Mouse (Mus musculus) layer of hippocampus, postnatal 25 days (tissue): Measurements from ENCODE around the gene Ndst2. TPM values are rescaled to one million over a fixed set of nuclear protein-coding genes. Genes with fewer than 3 reads are reported as not detected.

ENCODE experiments used
- DNase-seq, 2 experiments: peaks; one replicate each; pipeline ENCODE4 v3.0.0; 2022; ENCODE audit warnings: mixed read lengths in 2 of 2, low spot score in 1 of 2; ENCODE audit errors: extremely low spot score in 1 of 2
- total RNA-seq, 2 experiments: library from RNA; stranded (reverse); gene quantifications; 2 replicates each; pipeline ENCODE4 v1.2.3; 2021

The Ndst2 gene
- total RNA-seq = 10 to 100 TPM; 15.3 to 19.3 TPM

DNA sequence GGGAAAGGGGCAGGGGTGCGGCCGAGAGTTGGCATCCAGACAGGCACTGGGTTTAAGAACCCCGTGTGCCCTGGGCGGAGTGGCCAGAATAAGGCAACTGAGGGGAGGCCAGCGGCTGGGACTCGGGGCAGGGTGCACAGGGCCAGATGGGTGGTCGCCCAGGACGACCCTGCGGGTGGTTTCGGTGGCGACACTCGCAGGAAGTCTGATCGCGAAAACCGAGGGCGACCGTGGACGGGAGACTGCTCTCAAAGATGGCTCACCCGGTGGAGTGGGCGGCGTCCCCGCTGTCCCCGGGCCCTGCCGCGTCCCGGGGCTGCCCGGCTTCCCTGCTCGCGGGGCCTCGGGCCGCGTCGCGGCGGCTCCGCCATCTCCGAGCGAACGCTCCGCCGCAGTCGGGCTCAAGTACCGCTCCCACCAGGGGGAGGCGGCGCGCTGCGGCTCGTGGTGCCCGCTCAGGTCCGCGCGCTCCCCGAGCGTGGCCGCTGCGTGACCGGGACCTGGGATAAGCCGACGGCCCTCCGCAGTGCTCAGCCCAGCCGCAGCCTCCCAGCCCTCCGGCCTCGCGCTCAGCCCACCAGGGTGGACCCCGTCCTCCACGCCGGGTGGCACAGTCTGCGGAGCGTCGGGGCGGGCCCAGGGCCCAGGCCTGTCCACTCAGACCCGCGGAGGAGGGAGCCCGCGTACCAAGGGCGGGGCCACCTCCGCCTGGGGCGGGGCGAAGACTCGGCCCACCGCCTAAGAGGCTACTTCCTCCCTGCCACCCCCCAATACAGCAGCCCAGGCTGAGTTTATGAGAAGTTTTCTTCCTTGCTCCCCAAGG, at the start of gene Ndst2:
Gene Ndst2, minus strand, starts transcription at position 611 of the 823 bp plus-strand sequence.
- DNase-seq = peak; percentile 67 to 79

DNA sequence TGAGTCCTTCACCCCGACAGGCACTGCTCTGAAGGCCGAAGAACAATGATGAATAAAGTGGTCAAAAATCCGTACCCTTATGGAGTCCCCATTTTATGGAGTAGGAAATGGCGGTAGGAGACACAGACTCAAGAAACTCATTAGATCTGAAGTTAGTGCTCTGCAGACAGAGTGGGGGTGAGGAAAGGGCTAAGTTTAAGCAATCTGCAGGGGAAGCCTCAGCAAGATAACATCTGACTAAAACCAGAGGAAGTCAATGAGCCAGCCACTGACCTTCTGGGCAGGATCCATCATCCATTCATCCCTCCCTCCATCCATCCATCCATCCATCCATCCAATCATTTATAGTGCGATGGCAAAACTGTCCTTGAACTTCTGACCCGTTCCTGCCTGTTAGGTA, 49.2 kb upstream of the Ndst2 start:
- DNase-seq = no peak

DNA sequence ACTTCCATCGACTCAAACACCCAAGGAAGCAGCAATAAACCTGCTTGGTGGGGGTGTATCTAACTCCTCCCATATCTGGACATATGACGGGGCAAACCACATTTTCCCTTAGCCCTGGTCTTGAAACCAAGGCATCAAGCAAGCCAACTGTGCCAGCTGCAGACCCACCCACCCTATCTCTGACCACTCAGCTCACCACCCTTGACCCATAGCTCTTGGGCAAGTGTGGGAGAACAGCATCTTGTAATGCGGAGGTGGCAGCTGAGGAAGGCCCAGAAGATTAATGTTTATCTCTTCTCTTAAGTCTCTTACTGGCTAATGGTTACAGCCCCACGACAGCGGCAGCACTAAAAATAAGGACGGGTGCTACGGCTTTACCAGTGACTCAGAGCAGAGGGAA, 48.5 kb upstream of the Ndst2 start:
- DNase-seq = no peak

DNA sequence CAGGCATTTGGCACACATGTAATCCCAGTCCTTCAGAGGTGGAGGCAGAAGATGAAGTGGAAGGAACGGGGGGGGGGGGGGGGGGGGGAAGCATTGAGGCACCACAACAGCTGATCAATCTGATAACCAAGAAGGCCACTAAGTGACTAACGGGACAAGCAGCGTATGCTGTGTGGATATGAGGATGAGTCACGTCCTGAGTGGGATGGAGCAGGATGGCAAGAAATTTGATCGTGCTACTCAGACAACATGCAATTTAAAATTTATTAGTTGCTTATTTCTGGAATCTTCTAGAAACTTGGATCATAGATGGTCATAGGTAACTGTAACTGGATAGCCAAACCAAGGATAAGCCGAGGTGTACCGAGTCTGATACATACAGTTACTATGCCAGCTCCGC, 45.9 kb upstream of the Ndst2 start:
- DNase-seq = no peak

DNA sequence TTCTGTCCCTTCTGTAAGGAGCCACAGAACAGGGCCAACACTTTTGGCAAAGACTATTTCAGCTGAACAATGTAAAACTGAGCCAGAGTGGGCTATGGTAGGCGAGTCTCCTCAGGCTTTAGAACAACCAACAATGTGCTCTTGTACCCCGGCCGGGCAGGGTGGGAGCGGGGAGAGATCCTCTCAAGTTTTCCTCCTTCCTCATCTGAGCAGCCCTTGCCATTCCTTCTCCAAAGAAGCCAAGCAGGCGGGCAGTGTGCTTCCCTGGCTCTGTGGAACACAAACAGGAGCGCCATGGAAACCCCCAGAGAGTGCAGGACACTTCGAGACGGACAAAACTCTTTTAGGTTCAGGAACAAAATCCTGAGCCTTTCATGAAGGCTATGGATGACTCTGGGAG, 44.1 kb upstream of the Ndst2 start:
- no peak for DNase-seq

DNA sequence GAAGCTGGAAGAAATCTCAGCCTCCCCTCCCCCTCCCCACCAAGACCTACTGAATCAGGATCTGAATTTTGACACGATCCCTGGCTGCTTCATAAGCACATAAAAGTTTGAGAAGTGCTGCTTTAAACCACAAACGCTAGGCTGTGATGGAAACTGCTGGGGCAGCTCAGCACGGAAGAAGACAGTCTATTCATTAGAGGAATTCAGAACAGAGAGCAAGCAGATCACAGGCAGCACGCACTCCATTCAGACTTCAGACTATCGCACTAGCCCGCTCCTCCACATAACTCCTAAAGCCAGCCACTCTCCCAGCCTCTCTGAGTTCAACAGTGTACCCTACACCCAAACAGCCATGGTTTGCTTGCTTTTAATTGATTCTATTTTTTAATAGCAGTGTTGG, 41.3 kb upstream of the Ndst2 start:
- no peak for DNase-seq

DNA sequence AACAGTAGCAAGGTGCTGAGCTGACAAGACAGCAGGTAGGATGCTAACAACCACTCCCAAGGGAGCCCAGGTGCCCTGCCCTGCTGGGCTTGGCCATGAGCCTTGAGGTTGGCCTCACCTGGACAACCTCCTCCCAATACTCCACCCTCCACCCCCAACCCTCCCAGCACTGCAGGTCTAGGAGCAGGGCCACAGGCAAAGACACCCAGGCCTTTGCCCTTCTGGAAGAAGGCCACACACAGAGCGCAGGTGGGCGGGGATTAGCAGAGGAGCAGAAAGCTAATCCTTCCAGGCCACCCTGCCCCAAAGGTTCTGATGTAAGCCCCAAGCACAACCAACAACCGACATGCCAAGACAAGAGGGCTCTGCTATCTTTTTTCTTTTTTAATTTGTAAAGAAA, 39.0 kb upstream of the Ndst2 start:
- no peak for DNase-seq

DNA sequence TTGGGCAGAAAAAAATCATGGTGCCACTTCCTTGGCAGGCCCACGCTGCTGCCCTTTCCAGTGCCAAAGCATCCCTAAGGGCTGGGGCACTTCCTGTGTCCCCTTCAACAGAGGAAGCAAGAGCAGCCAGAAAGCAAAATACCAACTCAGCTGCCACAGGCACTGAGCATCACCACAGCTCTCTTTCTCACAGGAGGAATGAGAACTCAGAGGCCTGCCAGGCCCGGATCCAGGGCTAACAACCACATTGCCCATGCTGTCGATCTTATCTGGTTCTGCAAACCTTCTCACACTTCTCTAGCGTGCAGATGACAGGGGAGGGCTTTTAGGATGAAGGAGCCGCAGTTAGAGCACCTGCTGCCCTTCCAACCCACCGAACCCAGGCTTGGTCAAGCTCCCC, 38.4 kb upstream of the Ndst2 start:
- no peak for DNase-seq

DNA sequence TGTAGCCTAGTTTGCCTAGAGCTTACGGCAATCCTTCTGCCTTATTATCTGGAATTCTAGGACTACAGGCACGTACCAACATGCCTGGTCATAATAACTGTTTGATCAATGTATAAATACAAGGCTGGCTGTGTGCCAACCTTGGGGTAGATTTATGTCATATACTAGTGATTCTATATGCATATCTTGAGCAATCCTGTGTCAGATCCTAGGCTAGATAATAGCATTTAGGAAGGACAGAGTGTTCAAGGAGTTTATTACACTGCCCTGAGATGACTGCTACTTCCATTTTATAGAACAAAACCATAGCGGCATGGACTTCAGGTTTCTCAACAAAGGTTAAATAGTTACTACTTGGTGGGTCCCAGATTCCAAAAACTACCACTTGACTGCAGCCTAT, 37.6 kb upstream of the Ndst2 start:
- DNase-seq = no peak

DNA sequence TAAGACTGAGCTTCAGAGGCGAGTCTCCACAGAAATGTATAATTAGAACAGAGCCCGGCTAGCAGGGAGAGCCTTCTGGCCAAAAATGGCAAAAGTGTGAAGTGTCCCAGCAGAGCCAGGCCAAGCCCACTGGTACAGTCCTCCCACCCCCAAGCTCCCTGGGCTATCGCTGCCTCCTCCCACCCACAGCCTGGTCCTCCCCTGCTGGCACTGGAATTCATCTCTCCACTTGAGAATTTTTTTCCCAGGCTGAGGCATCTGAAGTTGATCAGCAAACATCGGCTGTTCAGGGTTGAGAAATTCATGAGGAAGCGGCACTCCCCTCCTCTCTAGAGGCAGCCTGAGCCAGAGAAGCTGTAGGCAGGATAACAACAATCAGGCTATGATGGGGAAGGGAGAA, 34.2 kb upstream of the Ndst2 start:
- no peak for DNase-seq

DNA sequence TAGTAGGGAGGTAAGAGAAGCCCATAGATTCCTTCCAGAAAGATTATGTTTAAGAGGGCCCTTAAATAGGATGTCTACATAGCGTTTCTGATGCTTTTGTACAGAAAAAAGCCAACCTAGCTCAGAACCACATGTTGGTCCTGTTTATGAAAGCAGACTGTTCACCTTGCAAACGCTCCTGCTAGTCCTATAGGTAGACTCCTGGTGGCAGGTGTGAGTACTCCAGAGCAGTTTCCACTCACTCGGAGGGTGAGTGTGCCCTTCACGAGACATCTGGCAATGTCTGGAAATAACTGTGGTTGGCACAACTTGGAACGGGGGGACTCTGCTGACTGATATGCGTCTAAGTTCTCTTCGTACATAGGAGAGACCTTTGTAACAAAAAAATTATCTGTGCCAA, 33.6 kb upstream of the Ndst2 start:
- no peak for DNase-seq

DNA sequence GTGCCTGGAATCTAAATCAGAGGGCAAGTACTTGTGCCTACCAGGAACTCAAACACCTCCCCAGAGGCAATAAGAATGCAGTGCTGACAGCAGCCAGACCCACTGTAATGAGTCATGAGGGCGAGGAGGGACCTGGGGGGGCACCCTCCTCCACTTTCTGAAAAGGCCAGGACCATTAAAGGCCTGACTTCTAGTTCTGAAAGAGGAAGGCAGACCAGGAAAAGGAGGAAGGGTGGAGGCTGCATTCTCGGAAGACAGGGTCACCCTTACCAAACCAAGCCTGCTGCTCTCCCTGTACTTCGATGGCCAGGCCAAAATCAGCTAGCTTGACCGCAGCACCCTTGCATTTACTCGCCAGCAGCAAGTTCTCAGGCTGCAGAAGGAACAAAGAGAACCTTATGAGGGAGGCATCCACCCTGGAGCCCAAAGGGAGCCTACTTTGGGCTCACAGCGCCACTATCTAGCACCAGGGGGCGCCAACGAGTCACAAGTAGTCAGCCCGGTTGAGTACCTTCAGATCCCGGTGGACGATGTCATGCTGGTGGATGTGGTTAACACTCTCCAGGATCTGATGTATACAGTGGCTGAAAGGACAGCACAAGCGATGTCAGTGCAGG, 31.4 kb upstream of the Ndst2 start:
- peak; percentile 88 to 99 for DNase-seq

DNA sequence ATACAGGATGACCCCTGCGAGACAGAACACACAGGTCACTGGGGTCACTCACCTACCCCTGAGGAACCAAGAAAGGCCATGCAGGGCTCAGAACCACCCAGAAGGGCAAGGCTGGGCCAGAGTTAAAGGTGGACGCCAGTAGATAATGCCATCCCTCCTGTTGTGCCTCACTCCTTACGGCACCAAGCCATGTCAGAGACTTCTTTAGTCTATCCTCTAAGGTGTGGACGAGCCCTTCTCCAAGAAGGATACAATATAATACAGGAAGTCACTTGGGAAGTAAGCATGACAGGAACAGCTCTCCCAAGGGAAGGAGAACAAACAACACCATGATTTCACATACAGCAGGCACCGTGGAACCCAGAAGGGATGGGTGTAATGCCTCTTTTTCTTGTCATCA, 30.6 kb upstream of the Ndst2 start:
- DNase-seq = no peak

DNA sequence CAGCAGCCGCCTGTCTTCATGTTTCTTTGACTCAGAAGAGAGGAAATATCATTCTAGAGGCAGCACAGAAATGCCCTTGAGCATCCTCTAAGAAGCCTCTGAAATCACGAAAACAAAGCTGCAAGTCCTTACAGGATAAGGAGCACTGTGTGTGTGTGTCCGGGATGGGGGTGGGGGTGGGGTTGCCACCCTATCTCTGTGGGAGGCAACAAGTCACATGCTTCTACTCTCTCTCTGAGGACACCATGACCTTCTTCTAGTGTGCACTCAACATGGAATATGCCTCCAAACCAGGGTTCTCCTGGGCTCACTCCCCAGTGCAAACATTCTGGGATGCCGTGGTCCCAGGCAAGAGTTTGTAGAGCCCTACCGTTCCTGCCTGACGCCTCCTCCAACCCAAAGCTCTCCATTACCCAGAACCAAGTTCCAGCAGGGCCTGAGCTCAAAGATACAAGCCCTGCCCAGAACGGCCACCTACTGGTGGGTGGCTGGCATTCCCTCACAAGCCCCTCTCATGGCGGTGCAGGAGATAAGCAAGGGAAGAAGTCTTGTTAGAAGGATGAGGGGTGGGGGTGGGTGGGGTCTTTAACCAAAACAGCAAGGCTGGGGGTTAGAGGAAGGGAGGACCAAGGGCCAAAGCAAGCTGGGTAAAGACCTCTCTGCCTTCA, 24.5 kb upstream of the Ndst2 start:
- no peak for DNase-seq

DNA sequence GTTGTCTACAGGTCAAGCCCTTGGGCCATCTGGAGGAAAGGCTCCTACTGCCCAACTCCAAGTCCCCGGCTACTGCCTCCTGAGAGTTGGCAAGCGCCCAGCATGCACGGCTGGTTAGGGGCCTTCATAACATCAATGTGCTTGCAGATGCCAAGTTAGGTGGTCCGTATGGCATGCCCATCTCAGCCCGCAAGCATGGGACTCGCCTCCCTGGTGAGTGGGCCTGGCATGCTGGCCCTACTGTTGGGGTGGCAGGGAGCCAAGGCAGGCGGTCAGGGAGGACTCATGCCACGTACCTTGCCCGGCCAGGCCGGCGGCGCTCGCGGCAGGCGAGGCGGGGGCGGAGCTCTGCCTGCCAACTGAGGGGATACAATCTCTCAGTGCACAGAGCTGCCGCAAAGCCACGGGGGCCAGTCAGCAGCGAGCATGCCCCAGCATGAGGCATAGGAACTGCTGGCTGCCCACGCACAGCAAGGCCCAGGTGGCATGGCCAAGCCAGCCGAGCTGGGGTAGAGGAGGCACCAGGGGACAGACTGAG, 23.1 kb upstream of the Ndst2 start:
- no peak for DNase-seq

DNA sequence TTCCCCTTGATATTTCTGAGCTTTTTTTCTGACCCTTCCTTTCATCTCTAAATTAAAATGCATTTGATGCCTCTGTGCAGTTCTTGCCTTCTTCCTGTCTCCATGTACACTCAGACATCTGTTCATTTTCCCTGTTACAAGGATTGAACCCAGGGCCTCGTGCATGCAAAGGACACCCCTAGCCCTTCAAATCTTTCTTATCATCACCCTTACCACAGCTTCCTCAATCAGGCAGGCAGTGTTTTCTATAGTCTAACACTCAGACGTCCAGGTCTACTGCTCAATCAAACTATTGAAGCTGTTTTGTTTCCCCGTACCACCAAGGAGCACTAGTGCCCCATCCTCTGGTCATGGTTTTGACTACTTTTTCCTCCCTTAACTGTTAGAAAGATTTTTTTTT, 19.4 kb upstream of the Ndst2 start:
- no peak for DNase-seq

DNA sequence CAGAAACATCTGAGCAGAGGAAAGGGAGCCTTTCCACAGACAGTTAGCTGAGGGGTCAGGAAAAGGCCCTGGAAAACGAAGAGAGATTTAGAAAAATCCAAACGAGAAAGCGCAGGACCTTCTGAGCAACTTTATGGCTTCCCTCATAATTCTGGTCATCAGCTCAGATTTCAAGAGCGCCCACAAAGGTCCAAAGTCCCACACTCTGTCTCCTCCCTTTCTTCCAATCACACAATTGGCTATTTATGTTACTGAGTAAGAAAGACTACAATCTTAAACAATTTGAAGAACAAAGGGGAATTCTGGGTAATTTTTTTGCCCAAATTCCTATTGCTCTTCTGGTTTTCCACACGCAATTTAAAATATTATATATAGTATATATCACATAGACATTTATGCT, 16.1 kb upstream of the Ndst2 start:
- no peak for DNase-seq

DNA sequence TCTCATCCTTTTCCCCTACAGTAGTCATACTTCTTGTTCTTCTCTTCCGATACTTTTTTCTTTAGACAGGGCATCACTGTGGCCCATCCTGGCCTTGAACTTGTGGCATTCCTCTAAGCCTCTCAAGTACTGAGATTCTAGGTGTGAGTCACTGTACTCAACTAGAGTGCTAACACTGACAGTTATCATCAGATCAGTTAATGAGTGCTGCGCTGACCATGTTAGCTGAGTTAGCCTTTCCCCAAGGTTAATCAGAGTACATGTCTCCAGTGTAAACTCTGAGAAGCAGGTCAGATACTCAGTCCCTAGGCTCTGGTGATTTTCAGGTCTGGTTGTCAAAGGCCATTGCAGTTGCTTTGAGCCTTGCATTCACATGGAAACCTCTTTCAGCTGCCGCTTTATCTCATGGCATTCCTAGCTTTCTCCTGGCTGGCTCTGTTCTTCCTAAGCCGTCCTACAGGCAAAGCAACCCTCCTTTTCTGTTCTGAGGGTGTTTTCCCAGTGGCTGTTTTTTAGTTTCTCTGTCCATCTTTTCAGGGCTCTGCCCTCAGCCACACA, 15.2 kb upstream of the Ndst2 start:
- DNase-seq = no peak

DNA sequence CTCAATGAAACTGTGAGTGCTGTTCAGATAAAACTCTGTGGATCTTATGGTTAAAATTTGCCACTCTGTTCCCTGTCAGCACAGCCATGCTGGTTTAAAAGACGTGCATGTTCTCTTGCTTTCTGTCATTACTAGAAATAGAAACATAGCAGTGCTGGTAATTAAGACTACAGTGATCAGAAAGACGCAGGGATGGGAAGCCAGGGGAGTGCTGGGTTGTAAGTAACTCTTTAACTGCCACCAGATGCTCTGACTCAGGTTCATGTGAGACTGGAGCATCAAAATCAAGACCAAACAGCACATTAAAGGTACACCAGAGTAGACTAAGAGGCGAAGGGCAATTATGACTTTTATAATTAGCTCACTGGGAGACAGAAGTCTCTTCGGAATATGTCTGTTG, 14.0 kb upstream of the Ndst2 start:
- no peak for DNase-seq

DNA sequence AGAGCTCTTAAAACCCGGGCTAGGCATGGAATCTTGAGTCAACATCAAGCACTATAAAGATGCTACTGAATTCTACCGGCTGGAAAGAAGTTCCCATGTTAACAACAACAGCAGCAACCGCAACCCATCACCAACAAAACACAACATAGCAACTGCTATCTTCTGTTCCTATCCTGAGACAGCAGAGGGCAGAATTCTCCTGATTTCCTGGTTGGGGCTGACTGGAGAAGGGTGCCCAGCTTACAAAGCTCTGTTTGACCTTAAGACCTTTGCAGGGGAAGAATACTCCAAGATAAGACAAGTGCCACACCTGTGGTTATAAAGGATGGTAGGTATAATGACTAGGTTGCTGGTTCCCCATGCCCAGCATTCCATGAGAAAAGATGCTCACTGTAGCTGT, 12.6 kb upstream of the Ndst2 start:
- DNase-seq = no peak

DNA sequence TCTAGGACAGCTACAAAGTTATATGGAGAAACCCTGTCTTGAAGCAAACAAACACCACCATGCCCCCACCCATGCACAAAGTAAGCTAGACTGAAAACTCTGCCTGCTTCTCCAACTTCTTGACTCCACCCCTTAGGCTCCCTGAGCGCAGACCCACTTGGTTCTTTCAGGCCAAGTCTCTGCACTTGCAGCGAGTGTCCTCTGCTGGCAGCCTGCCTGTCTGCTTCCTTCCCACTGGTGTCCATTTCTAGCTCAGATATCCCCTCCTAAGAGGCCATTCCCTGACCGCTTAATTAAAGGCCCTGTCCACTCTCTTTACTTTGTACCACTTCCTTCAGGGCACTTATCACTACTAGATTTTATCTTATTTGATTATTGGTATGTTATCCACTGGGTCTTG, 9.3 kb upstream of the Ndst2 start:
- DNase-seq = no peak
